Comparison of ENCODE assay signal across 11 mouse cellular contexts in genomic region chr2:33095221-33095671, GRCm38 (mm10). TPM values are rescaled to one million over a fixed set of nuclear protein-coding genes. Genes with fewer than 3 reads are reported as not detected.
DNase-seq lines count a peak whose midpoint lies in the region.
"Had no signal": no experiment of that assay in that cellular context is flagged by ENCODE, and none has a peak within 500 bp of the region (broad histone marks: within the 10 kb centered on the region; RNA-seq: fewer than 3 reads in every experiment).

No protein-coding gene starts in this region.

- DNase-seq in heart, adult 11 months: peak; percentile 53
- DNase-seq in heart, adult 9 months (ENCODE audit: low spot score in 2 of 2): no peak
- peak; percentile 54 for DNase-seq in right cerebral cortex, adult 18-20 months
- DNase-seq in right cerebral cortex, postnatal 36 days (ENCODE audit: low spot score in 2 of 2): no peak
- DNase-seq in left cerebral cortex, postnatal 4 days: peak; percentile 17
- peak; percentile 24 to 32 for DNase-seq in thymus, postnatal 36 days
- no peak for DNase-seq in heart, postnatal 4 days
- DNase-seq: cerebellum, adult 2 months; kidney, adult 2 months; liver, postnatal 0 days had no signal

- intact Hi-C loops in left cerebral cortex, postnatal 4 days (cut with DNase I): no loop called here

RNA-seq across cellular contexts. Expression of gene Garnl3, which starts 36.2 kb away (rescaled TPM):
- total RNA-seq in left cerebral cortex, postnatal 4 days (2021): 100 to 1,000 TPM; 158 to 162 TPM
- total RNA-seq in heart, postnatal 4 days (2021): 10 to 100 TPM in 1 of 2 experiments, 1 to 10 TPM in 1; 9.7 to 11.6 TPM
- total RNA-seq: megakaryocyte progenitor cell, adult 5-6 weeks had no signal

Comparison
In these comparisons a context has a peak if more than half of its experiments do, and no peak if none do; other contexts are left out.
1. DNase-seq: peak in heart, adult 11 months (single experiment), right cerebral cortex, adult 18-20 months (single experiment), left cerebral cortex, postnatal 4 days (single experiment) and thymus, postnatal 36 days (2 of 2); none in heart, adult 9 months (0 of 2), right cerebral cortex, postnatal 36 days (0 of 2) and heart, postnatal 4 days (single experiment).
2. RNA of gene Garnl3, which starts 36.2 kb away (total RNA-seq): 158 to 162 TPM in left cerebral cortex, postnatal 4 days; 9.7 to 11.6 TPM in heart, postnatal 4 days; every median in the first group is over 10 times any median in the second.